Mouse (Mus musculus): ENCODE data around the gene Serpinf2.

- TF ChIP-seq GATA1 (IDR thresholded peaks at IDR 0.05; ENCODE audit: low read length) (no peak), TAL1 (IDR thresholded peaks at IDR 0.05; ENCODE audit: low read length) (no peak)
Observed at GRCm38 (mm10) chr11:75415096-75415495, 24.3 kb downstream of the Serpinf2 start.

Measured in erythroblast, embryonic 14.5 days (primary cell).